8 mouse cellular contexts compared by ENCODE assay signal in genomic region chr11:87448476-87449199, GRCm38 (mm10). TPM values are rescaled to one million over a fixed set of nuclear protein-coding genes. Genes with fewer than 3 reads are reported as not detected.
A peak's percentile ranks its signal among the peaks of the same experiment; 100 is the strongest.
DNase-seq lines count a peak whose midpoint lies in the region; ATAC-seq and TF ChIP-seq lines count a peak whose summit lies in the region.
"Not testable (repeated sequence)": the region's sequence is repeated elsewhere in the genome, so short reads cannot be mapped to it uniquely, and the experiment has no call there.

No protein-coding gene starts in this region.

- ATAC-seq in CD4-positive, CD25-positive, alpha-beta regulatory T cell, adult 4 months = peak; percentile 76
- peak; percentile 91 for ATAC-seq in heart, embryonic 16.5 days (replicated peaks; ENCODE audit: extremely low read depth, insufficient read depth, low FRiP score)
- peak; percentile 95 for ATAC-seq in kidney, postnatal 0 days (replicated peaks; ENCODE audit: low FRiP score, low read depth)
- ATAC-seq in liver, embryonic 12.5 days = peak; percentile 91

- not testable (repeated sequence) for H3K27me3 ChIP-seq in heart, embryonic 16.5 days (ENCODE audit: control insufficient read depth, insufficient read depth, low read length); kidney, postnatal 0 days (ENCODE audit: insufficient read depth, low read length); liver, embryonic 12.5 days (replicated peaks); splenic B cell, adult 2 months (ENCODE audit: control insufficient read depth, insufficient read depth, low read length, poor library complexity, severe bottlenecking)

- H3K4me3 ChIP-seq in heart, embryonic 16.5 days (ENCODE audit: low read length); kidney, postnatal 0 days (replicated peaks; ENCODE audit: low read depth, low read length); liver, embryonic 12.5 days: not testable (repeated sequence)

- H3K36me3 ChIP-seq in heart, embryonic 16.5 days (ENCODE audit: control insufficient read depth, insufficient read depth); kidney, postnatal 0 days (ENCODE audit: insufficient read depth, low read length); liver, embryonic 12.5 days; splenic B cell, adult 2 months (ENCODE audit: control insufficient read depth, insufficient read depth, low read length, poor library complexity, severe bottlenecking): not testable (repeated sequence)

- H3K4me2 ChIP-seq in heart, embryonic 16.5 days (ENCODE audit: low read depth, low read length) = 0 out of 2 replicates have a peak overlapping the region, but pooled peaks have one; percentile 5
- not testable (repeated sequence) for H3K4me2 ChIP-seq in kidney, postnatal 0 days (ENCODE audit: low read length)
- peak overlapping the region; percentile 77; the same call in 1 of the 2 replicates for H3K4me2 ChIP-seq in liver, embryonic 12.5 days

- under 1% methylated on average over 5 of the region's 32 CpGs for WGBS in heart, embryonic 16.5 days
- 0% methylated on average over 5 of the region's 32 CpGs for WGBS in kidney, postnatal 0 days
- WGBS in liver, embryonic 12.5 days (ENCODE audit: insufficient replicate concordance) = under 1% methylated on average over 6 of the region's 32 CpGs

- peak; percentile 84 for DNase-seq in c-Kit-positive CD71-negative TER-119-negative erythroid progenitor cells, embryonic 14.5 days (ENCODE audit: low read depth)
- DNase-seq in fibroblast of lung, adult 2 months (ENCODE audit: low read depth) = peak; percentile 62
- peak; percentile 94 for DNase-seq in kidney, postnatal 0 days (ENCODE audit: low spot score)
- DNase-seq in monocyte, adult 2 months (ENCODE audit: low read depth in 1 of 2, low spot score in 2 of 2) = peak; percentile 32 to 33
- peak; percentile 90 for DNase-seq in splenic B cell, adult 2 months (ENCODE audit: low read depth, low spot score)

- peaks cover 10% of the 10 kb centered on the region; the same call in 1 of the 2 replicates for H3K4me1 ChIP-seq in heart, embryonic 16.5 days (ENCODE audit: control insufficient read depth, insufficient read depth, low read length)
- H3K4me1 ChIP-seq in kidney, postnatal 0 days (replicated peaks; ENCODE audit: insufficient read depth, low read length) = not testable (repeated sequence)
- peaks cover 41% of the 10 kb centered on the region for H3K4me1 ChIP-seq in liver, embryonic 12.5 days

- not testable (repeated sequence) for TF ChIP-seq CTCF in kidney, postnatal 0 days (IDR thresholded peaks at IDR 0.05; ENCODE audit: low read depth)

- not testable (repeated sequence) for H3K9me3 ChIP-seq in heart, embryonic 16.5 days (replicated peaks; ENCODE audit: control insufficient read depth, low read length); kidney, postnatal 0 days (replicated peaks; ENCODE audit: low read length); liver, embryonic 12.5 days (replicated peaks)

- peak overlapping the region; percentile 81 for H3K27ac ChIP-seq in heart, embryonic 16.5 days (ENCODE audit: low read length)
- peak overlapping the region; percentile 26; the same call in 1 of the 2 replicates for H3K27ac ChIP-seq in kidney, postnatal 0 days
- peak overlapping the region; percentile 79 for H3K27ac ChIP-seq in liver, embryonic 12.5 days

- H3K9ac ChIP-seq in heart, embryonic 16.5 days (ENCODE audit: low read length); kidney, postnatal 0 days (ENCODE audit: low read depth, low read length); liver, embryonic 12.5 days: not testable (repeated sequence)

RNA-seq across cellular contexts. Expression of gene Tex14, which starts 43.8 kb away (rescaled TPM):
- 1 to 10 TPM in 1 of 2 experiments, under 1 TPM in 1; 0.28 to 1.1 TPM for polyA plus RNA-seq in CD4-positive, CD25-positive, alpha-beta regulatory T cell, adult 4 months (2017; shearing (Covaris generic))
- 0.06 and 0.42 TPM in 2 replicates for polyA plus RNA-seq in heart, embryonic 16.5 days (2015; fragmentation: Nextera tagmentation; extraction: Ambion mirVana)
- polyA plus RNA-seq in kidney, postnatal 0 days (2015; fragmentation: Nextera tagmentation; extraction: Ambion mirVana) = 0.55 and 0.57 TPM in 2 replicates
- polyA plus RNA-seq in liver, embryonic 12.5 days (2016; fragmentation: Nextera tagmentation; extraction: Ambion mirVana) = not detected in 2 replicates

RNA-seq across cellular contexts. Expression of gene Rad51c, which starts 43.9 kb away (rescaled TPM):
- 1 to 10 TPM; 1.2 to 1.7 TPM for polyA plus RNA-seq in CD4-positive, CD25-positive, alpha-beta regulatory T cell, adult 4 months (2017; shearing (Covaris generic))
- polyA plus RNA-seq in heart, embryonic 16.5 days (2015; fragmentation: Nextera tagmentation; extraction: Ambion mirVana) = 9.2 and 10.1 TPM in 2 replicates
- 3.5 and 4.7 TPM in 2 replicates for polyA plus RNA-seq in kidney, postnatal 0 days (2015; fragmentation: Nextera tagmentation; extraction: Ambion mirVana)
- polyA plus RNA-seq in liver, embryonic 12.5 days (2016; fragmentation: Nextera tagmentation; extraction: Ambion mirVana) = 5.0 and 5.9 TPM in 2 replicates

Comparison
In these comparisons a context has a peak if more than half of its experiments do, and no peak if none do; other contexts are left out.
1. DNase-seq: peak in every context shown above with its lines; median percentile 94 in kidney, postnatal 0 days; 90 in splenic B cell, adult 2 months; 84 in c-Kit-positive CD71-negative TER-119-negative erythroid progenitor cells, embryonic 14.5 days; 62 in fibroblast of lung, adult 2 months; 32 in monocyte, adult 2 months.
2. H3K27ac ChIP-seq: peak in every context shown above with its lines; median percentile 81 in heart, embryonic 16.5 days; 79 in liver, embryonic 12.5 days; 26 in kidney, postnatal 0 days.